Mouse (Mus musculus): ENCODE data around the gene Junb. TPM values are rescaled to one million over a fixed set of nuclear protein-coding genes. Genes with fewer than 3 reads are reported as not detected.

The Junb gene
- polyA plus RNA-seq, 1 experiment: 80.8 TPM

DNA sequence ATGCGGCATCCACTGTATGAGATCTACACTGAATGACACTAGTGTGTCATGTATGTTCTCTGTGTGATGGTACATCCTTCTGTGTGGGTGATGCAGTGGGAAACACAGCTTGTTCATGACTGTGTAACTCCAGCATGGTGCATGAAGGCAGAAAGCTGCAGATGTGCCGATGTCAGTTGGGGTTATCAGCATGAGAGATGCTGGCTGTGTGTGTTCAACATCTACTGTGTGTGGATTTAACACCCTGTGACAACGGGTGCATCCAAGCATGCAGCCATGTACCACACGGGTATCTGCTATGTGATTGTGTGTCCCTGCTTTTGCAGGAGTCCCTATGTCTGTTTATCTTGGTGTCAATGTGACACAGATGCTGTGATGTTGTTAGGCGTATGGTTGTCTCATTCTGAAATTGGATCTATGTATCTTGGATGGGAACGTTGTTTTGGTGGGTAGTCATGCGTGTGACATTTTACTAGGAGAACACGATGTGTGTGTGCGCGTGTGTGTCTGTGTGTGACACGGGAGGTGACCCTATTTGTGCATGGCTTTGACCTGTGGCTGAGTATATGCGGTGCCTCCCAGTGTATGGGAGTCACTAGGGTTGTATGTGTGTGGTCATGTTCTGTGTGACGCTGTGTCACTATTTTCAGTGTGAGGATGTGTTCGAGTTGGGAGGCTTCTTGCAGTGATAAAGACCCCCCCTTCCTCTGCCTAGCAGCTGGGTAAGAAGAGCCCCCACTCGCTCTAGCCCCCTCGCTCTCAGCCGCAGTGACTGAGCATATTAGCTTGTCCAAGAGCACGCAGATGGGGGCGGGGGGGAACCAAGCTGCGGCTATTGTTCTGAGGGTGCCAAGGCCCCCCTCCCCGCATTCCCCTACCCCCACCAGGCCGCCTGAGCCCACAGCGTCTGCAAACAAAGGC is 42.2 kb downstream of the Junb start:
- no peak overlapping the region for H3K4me3 ChIP-seq (replicated peaks; ENCODE audit: extremely low read depth, low read depth, low read length)
- no peak for TF ChIP-seq POLR2A (IDR thresholded peaks at IDR 0.05; ENCODE audit: borderline replicate concordance, extremely low read depth, low read depth, low read length)
- no peak for TF ChIP-seq CTCF (IDR thresholded peaks at IDR 0.05; ENCODE audit: insufficient read depth, low read length)
- no peaks in the 10 kb centered on the region for H3K4me1 ChIP-seq (ENCODE audit: control insufficient read depth, insufficient read depth, low read length)
- no peak for DNase-seq
- 22% methylated on average over 23 of the region's 23 CpGs for WGBS

DNA sequence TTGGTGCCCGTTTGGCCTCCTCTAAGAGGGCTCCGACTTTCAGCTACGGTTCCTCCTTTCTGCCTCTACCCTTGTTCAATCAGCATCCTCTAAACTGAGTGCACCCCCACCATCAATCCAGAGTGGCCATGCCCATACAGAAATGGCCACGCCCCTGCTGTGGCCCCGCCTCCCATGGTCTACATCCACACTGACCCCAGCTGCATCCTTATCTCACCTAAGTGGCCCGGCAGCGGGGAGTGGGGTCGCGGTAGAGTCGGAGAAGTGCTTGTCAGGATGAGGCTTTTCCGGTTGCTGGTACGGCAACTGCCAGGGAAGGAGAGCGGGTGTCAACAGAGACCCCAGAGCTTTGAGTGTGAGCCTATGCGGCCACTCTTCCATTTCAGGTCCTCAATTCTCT is 43.0 kb downstream of the Junb start:
- H3K4me3 ChIP-seq (replicated peaks; ENCODE audit: extremely low read depth, low read depth, low read length): no peak overlapping the region
- 5% methylated on average over 14 of the region's 14 CpGs for WGBS
- TF ChIP-seq CTCF (IDR thresholded peaks at IDR 0.05; ENCODE audit: insufficient read depth, low read length) (no peak), POLR2A (IDR thresholded peaks at IDR 0.05; ENCODE audit: borderline replicate concordance, extremely low read depth, low read depth, low read length) (no peak)

GRCm38 (mm10) chr8:84934860-84935259 is 43.7 kb downstream of the Junb start:
- H3K4me3 ChIP-seq (replicated peaks; ENCODE audit: extremely low read depth, low read depth, low read length): no peak overlapping the region
- TF ChIP-seq POLR2A (IDR thresholded peaks at IDR 0.05; ENCODE audit: borderline replicate concordance, extremely low read depth, low read depth, low read length): no peak
- TF ChIP-seq CTCF (IDR thresholded peaks at IDR 0.05; ENCODE audit: insufficient read depth, low read length): no peak
- WGBS: 1% methylated on average over 15 of the region's 15 CpGs
- H3K4me1 ChIP-seq (ENCODE audit: control insufficient read depth, insufficient read depth, low read length): no peaks in the 10 kb centered on the region
- no peak for DNase-seq

More for the DNA sequence above, 43.0 kb downstream of the Junb start:
- H3K4me1 ChIP-seq (ENCODE audit: control insufficient read depth, insufficient read depth, low read length): no peaks in the 10 kb centered on the region
- no peak for DNase-seq

GRCm38 (mm10) chr8:84933767-84934559 is 44.6 kb downstream of the Junb start:
- TF ChIP-seq CTCF (IDR thresholded peaks at IDR 0.05; ENCODE audit: insufficient read depth, low read length) (no peak), POLR2A (IDR thresholded peaks at IDR 0.05; ENCODE audit: borderline replicate concordance, extremely low read depth, low read depth, low read length) (no peak)
- no peak for DNase-seq
- WGBS: 78% methylated on average over 16 of the region's 16 CpGs
- Histone ChIP-seq H3K4me1 (ENCODE audit: control insufficient read depth, insufficient read depth, low read length) (no peaks in the 10 kb centered on the region), H3K4me3 (replicated peaks; ENCODE audit: extremely low read depth, low read depth, low read length) (no peak overlapping the region)

DNA sequence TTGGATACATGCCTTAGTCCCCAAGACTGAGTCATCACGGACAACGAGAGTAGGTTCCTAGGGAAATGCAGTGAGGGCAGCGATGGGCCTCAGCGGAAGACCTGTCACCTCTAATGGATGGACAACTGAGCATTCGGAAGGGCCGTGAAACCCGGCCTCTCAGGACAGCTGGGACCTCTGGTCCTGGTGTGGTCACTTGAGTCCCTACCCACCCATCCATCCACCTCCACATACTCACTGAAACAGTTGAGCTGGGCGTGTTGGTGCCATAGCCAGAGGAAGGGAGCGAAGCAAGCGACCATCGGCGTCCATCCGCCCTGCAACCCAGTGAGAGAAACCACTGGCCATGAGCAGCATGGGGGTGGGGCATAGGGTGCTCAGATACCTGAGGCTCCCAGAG is 47.9 kb downstream of the Junb start:
- H3K4me3 ChIP-seq (replicated peaks; ENCODE audit: extremely low read depth, low read depth, low read length): no peak overlapping the region
- 86% methylated on average over 13 of the region's 13 CpGs for WGBS
- TF ChIP-seq CTCF (IDR thresholded peaks at IDR 0.05; ENCODE audit: insufficient read depth, low read length) (no peak), POLR2A (IDR thresholded peaks at IDR 0.05; ENCODE audit: borderline replicate concordance, extremely low read depth, low read depth, low read length) (no peak)
- no peaks in the 10 kb centered on the region for H3K4me1 ChIP-seq (ENCODE audit: control insufficient read depth, insufficient read depth, low read length)
- DNase-seq: no peak

DNA sequence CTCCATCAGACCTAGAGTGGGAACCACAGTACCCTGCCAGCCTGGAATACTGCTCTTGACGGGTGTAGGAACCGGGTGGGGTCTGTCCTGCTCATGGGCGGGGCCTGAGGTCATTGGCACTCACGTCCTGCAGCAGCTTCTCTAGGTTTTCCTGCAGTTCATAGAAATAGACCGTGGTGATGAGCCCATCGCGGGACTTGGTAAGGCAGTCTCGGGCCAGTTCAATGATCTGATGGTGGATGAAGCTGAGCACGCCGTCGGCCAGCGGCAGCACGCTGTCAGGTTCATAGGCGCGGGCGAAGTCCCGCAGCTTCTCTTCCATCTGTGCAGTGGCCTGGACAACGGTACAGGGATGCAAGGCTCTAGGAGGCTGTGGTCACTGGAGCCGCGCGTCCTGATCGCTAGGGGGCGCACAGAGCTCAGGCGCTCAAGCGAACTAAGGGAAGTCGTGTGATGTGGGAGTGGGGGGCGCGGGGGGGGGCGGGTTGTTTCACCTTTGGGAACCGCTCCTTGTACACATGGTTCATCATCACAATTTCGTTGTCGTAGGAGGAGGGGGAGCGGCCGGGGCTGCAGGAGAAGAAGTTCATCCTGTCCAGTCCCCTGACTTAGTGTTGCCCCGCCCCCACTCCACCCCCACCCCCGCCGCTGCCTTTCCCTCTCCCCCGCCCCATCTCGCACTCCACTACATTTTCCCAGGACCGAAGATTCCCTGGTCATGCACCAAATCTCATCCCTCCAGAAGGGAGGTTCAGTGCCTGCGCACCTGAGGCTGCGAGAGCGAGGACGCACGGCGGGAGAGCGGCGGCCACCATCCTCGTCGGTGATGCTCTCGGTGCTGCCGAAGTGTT is 49.8 kb downstream of the Junb start:
- Histone ChIP-seq H3K4me1 (ENCODE audit: control insufficient read depth, insufficient read depth, low read length) (no peaks in the 10 kb centered on the region), H3K4me3 (replicated peaks; ENCODE audit: extremely low read depth, low read depth, low read length) (no peak overlapping the region)
- WGBS: 5% methylated on average over 51 of the region's 52 CpGs
- TF ChIP-seq POLR2A (IDR thresholded peaks at IDR 0.05; ENCODE audit: borderline replicate concordance, extremely low read depth, low read depth, low read length): no peak
- TF ChIP-seq CTCF (IDR thresholded peaks at IDR 0.05; ENCODE audit: insufficient read depth, low read length): peak; percentile 72
- peak; percentile 60 for DNase-seq

DNA sequence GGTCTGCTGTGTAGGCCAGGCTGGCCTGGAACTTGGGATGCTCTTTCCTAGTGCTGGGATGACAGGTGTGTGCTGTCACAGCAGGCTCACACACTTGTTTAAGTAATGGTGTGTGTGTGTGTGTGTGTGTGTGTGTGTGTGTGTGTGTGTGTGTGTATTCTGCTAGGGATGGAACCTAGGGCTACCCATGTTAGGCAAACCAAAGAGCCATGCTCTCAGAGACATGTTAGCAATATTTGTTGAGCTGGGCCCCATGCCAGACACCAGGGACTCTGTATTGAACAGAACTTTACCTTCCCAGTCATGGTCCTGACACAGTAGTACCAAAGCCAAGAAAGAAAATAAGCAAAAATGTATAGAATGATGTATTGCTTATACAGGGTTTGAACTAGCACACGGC is 51.0 kb downstream of the Junb start:
- Histone ChIP-seq H3K4me3 (replicated peaks; ENCODE audit: extremely low read depth, low read depth, low read length) (no peak overlapping the region), H3K4me1 (ENCODE audit: control insufficient read depth, insufficient read depth, low read length) (no peaks in the 10 kb centered on the region)
- WGBS: 75% methylated on average over 1 of the region's 1 CpGs
- TF ChIP-seq CTCF (IDR thresholded peaks at IDR 0.05; ENCODE audit: insufficient read depth, low read length) (no peak), POLR2A (IDR thresholded peaks at IDR 0.05; ENCODE audit: borderline replicate concordance, extremely low read depth, low read depth, low read length) (no peak)
- DNase-seq: no peak

GRCm38 (mm10) chr8:84925557-84925956 is 53.0 kb downstream of the Junb start:
- no peak for DNase-seq
- WGBS: 45% methylated on average over 7 of the region's 7 CpGs
- H3K4me1 ChIP-seq (ENCODE audit: control insufficient read depth, insufficient read depth, low read length): no peaks in the 10 kb centered on the region; the same call in 1 of the 2 replicates
- H3K4me3 ChIP-seq (replicated peaks; ENCODE audit: extremely low read depth, low read depth, low read length): no peak overlapping the region
- TF ChIP-seq POLR2A (IDR thresholded peaks at IDR 0.05; ENCODE audit: borderline replicate concordance, extremely low read depth, low read depth, low read length): no peak
- TF ChIP-seq CTCF (IDR thresholded peaks at IDR 0.05; ENCODE audit: insufficient read depth, low read length): no peak

Other genes starting within 250 kb of the Junb start
- 80.1 and 96.2 TPM in 2 replicates for gene Nfix, start 178.4 kb downstream of the Junb start, polyA plus RNA-seq (2012; rRNA removed)
- gene Dand5, start 155.9 kb downstream of the Junb start, polyA plus RNA-seq (2012; rRNA removed): 2.5 and 2.9 TPM in 2 replicates
- 21.3 and 31.7 TPM in 2 replicates for gene Gadd45gip1, start 147.2 kb downstream of the Junb start, polyA plus RNA-seq (2012; rRNA removed)
- 72.6 and 75.9 TPM in 2 replicates for gene Rad23a, start 138.1 kb downstream of the Junb start, polyA plus RNA-seq (2012; rRNA removed)
- gene Calr, start 131.8 kb downstream of the Junb start, polyA plus RNA-seq (2012; rRNA removed): 152 and 189 TPM in 2 replicates
- 33.8 and 42.4 TPM in 2 replicates for gene Farsa, start 121.7 kb downstream of the Junb start, polyA plus RNA-seq (2012; rRNA removed)
- 1.5 and 1.8 TPM in 2 replicates for gene Syce2, start 106.6 kb downstream of the Junb start, polyA plus RNA-seq (2012; rRNA removed)
- gene Gcdh, start 84.8 kb downstream of the Junb start, polyA plus RNA-seq (2012; rRNA removed): 65.8 and 75.3 TPM in 2 replicates
- gene Klf1, start 76.8 kb downstream of the Junb start, polyA plus RNA-seq (2012; rRNA removed): 0.14 and 0.23 TPM in 2 replicates
- gene Dnase2a, start 70.2 kb downstream of the Junb start, polyA plus RNA-seq (2012; rRNA removed): 19.6 and 26.7 TPM in 2 replicates
- 0.34 and 0.41 TPM in 2 replicates for gene Mast1, start 41.4 kb downstream of the Junb start, polyA plus RNA-seq (2012; rRNA removed)
- not detected in 2 replicates for gene Rtbdn, start 31.7 kb downstream of the Junb start, polyA plus RNA-seq (2012; rRNA removed)
- gene Gm49661, start 9.3 kb downstream of the Junb start, polyA plus RNA-seq (2012; rRNA removed): not detected in 2 replicates
- 93.2 and 117 TPM in 2 replicates for gene Prdx2, start 9.1 kb downstream of the Junb start, polyA plus RNA-seq (2012; rRNA removed)
- 27.4 and 30.4 TPM in 2 replicates for gene Rnaseh2a, start 9.0 kb downstream of the Junb start, polyA plus RNA-seq (2012; rRNA removed)
- gene Hook2, start 11.9 kb upstream of the Junb start, polyA plus RNA-seq (2012; rRNA removed): 9.5 and 10.5 TPM in 2 replicates
- 0.13 and 0.23 TPM in 2 replicates for gene Best2, start 35.8 kb upstream of the Junb start, polyA plus RNA-seq (2012; rRNA removed)
- 87.2 and 128 TPM in 2 replicates for gene Asna1, start 46.6 kb upstream of the Junb start, polyA plus RNA-seq (2012; rRNA removed)
- gene Trir, start 48.1 kb upstream of the Junb start, polyA plus RNA-seq (2012; rRNA removed): 96.9 and 99.1 TPM in 2 replicates
- 49.1 and 68.3 TPM in 2 replicates for gene Tnpo2, start 58.2 kb upstream of the Junb start, polyA plus RNA-seq (2012; rRNA removed)
- gene Fbxw9, start 81.3 kb upstream of the Junb start, polyA plus RNA-seq (2012; rRNA removed): 42.5 and 44.7 TPM in 2 replicates
- not detected in 2 replicates for gene Gm5741, start 89.3 kb upstream of the Junb start, polyA plus RNA-seq (2012; rRNA removed)
- gene Dhps, start 93.0 kb upstream of the Junb start, polyA plus RNA-seq (2012; rRNA removed): 45.9 and 49.9 TPM in 2 replicates
- 97.1 and 120 TPM in 2 replicates for gene Wdr83os, start 102.0 kb upstream of the Junb start, polyA plus RNA-seq (2012; rRNA removed)
- gene Wdr83, start 102.6 kb upstream of the Junb start, polyA plus RNA-seq (2012; rRNA removed): 21.2 and 33.1 TPM in 2 replicates
- 74.1 and 87.1 TPM in 2 replicates for gene Man2b1, start 104.6 kb upstream of the Junb start, polyA plus RNA-seq (2012; rRNA removed)
- gene Zfp791, start 144.4 kb upstream of the Junb start, polyA plus RNA-seq (2012; rRNA removed): 0.37 and 0.66 TPM in 2 replicates
- not detected in 2 replicates for gene Cks1brt, start 173.2 kb upstream of the Junb start, polyA plus RNA-seq (2012; rRNA removed)
- gene Olfr371, start 247.3 kb upstream of the Junb start, polyA plus RNA-seq (2012; rRNA removed): not detected in 2 replicates

Measured in lung, adult 2 months (tissue).